Mouse (Mus musculus) lung, adult 2 months (tissue): Measurements from ENCODE around the gene Cfap61. TPM values are rescaled to one million over a fixed set of nuclear protein-coding genes. Genes with fewer than 3 reads are reported as not detected.

Experiments
- DNase-seq: peaks from one replicate; pipeline ENCODE4 v3.0.0; 2022
- H3K4me1 ChIP-seq: fragments of 200-500 bp; 2 replicates; pipeline ENCODE4 v1.6.1; 2011; ENCODE audit warnings: low read length; ENCODE audit not compliant: control insufficient read depth, insufficient read depth
- H3K4me3 ChIP-seq: fragments of 200-500 bp; replicated peaks from 2 replicates; pipeline ENCODE3; 2011; ENCODE audit warnings: low read depth, mild to moderate bottlenecking, control low read depth, low read length; ENCODE audit errors: extremely low read depth
- CTCF ChIP-seq: fragments of 200-500 bp; IDR thresholded peaks from 2 replicates; pipeline ENCODE4 v1.5.1; 2011; ENCODE audit warnings: mild to moderate bottlenecking, low read length, control low read depth; ENCODE audit not compliant: insufficient read depth
- POLR2A ChIP-seq: fragments of 200-500 bp; IDR thresholded peaks from 2 replicates; pipeline ENCODE4 v1.6.1; 2011; ENCODE audit warnings: low read depth, mild to moderate bottlenecking, control low read depth, low read length, borderline replicate concordance; ENCODE audit errors: extremely low read depth
- WGBS: fragments of 180-500 bp; shearing (Covaris S2); methylation state at CpG from one replicate; pipeline ENCODE4 v1.1.7; 2018; 5-methylcytosine and 5-hydroxymethylcytosine counted together
- polyA plus RNA-seq: library from polyadenylated mRNA; depleted of rRNA; stranded (reverse); fragments of >200 nt; gene quantifications from 2 replicates; pipeline ENCODE4 v1.2.3, GENCODE M21; 2012

The Cfap61 gene
- polyA plus RNA-seq, 1 experiment = 6.2 TPM

DNA sequence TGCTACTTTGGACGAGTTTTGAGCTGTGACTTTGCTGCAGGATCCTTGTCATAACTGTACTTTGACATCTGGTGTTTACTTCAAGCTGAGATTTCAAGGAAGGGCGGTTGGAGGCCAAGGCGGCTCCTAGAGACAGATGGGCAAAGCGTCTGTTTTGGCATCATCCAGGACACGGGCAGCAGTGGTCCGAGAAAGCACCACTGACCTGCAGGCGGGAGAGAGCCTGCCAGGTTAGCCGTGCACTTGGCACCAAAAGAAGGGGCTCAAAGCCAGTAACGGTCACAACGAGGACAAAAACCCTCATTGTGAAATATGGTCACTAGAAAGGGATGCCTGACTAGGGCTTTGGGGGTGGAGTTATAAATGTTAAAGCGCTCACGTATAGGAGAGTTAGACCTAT lies 36.2 kb downstream of the Cfap61 start:
- no peak for DNase-seq
- WGBS = 70% methylated on average over 12 of the region's 12 CpGs
- TF ChIP-seq CTCF (no peak), POLR2A (no peak)
- Histone ChIP-seq H3K4me1 (no peaks in the 10 kb centered on the region), H3K4me3 (no peak overlapping the region)

DNA sequence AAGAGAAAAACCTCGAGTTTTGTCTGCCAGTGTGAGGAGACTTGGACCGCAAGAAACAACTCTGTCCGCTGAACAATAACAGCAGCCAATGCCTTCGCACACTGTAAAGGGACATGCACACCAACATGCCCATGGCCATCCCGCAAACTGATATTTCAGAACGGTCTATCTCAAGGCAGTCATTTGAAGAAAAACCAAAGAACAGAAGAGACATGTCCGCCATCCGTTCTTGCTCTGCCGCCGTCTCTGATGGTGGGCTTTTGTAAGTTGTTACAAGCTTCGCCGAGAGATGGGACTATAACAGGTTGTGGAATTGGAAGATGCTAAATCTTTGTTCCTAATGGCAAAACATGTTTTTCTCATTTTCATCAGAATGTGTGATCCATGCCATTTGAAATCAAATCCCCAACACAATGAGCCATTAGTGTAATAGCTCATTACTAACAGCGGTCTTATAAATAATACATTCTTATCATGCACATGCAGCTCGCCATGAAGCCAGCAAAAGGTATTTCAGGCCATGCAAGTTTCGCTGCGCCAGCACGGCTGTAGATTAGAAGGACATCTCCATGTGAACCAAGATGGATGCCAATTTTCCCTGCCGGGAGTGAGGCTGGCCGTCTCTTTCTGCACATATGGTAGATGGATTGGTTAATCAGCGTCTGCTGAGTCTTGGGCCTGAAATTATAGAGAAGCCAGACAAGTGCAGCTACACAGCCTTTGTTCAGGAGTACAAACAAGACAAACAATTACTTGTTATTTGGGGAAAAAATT lies 36.8 kb downstream of the Cfap61 start:
- 91% methylated on average over 20 of the region's 20 CpGs for WGBS
- H3K4me3 ChIP-seq = no peak overlapping the region
- H3K4me1 ChIP-seq = no peaks in the 10 kb centered on the region
- DNase-seq = no peak
- TF ChIP-seq CTCF (no peak), POLR2A (no peak)

- no peak for DNase-seq
- Histone ChIP-seq H3K4me1 (no peaks in the 10 kb centered on the region), H3K4me3 (no peak overlapping the region)
- no peak for TF ChIP-seq CTCF
- no peak for TF ChIP-seq POLR2A
- WGBS = 80% methylated on average over 4 of the region's 4 CpGs
These were observed 38.0 kb downstream of the Cfap61 start for GRCm38 (mm10) chr2:145972571-145972970.

DNA sequence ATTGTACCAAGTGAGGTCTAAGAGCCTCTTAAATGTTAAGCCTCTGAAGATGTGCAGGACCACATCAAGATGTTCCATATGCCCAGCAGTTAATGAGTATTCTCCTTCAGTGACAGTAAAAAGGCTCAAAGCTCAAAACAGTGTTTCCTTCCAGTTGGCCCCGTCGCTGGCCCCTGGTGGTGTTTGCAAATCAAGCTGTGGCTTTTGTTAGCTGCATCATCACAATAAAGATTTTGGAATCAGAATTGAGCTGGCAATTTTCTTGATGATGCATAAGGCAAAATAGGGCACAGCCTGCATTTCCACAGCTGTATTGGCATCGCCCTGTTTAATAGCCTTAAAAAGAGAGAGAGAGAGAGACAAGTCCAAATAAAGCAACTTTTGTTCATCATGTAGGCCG lies 45.0 kb downstream of the Cfap61 start:
- no peak for TF ChIP-seq CTCF
- no peak for TF ChIP-seq POLR2A
- DNase-seq = no peak
- no peak overlapping the region for H3K4me3 ChIP-seq
- H3K4me1 ChIP-seq = no peaks in the 10 kb centered on the region
- 83% methylated on average over 4 of the region's 4 CpGs for WGBS

DNA sequence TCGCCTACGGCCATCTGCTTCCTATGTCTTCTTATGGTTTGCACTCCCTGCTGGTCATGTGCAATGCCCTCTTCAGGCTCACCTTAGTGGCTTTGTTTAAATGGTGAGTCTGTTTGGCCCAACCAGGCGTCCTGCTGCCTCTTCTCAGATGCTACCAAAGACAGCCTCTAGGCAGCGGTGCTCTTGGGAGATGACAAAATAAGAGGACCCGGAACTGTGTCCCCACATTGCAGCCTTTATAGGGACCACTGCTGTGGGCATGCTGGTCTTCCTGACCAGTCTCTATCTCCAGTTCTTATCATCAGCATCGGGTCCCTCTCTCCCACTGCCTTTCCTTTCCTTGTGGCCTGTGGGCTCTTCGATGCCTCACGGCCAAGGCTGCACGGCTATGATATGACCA lies 46.3 kb downstream of the Cfap61 start:
- no peak for DNase-seq
- TF ChIP-seq CTCF = no peak
- no peak for TF ChIP-seq POLR2A
- WGBS = 83% methylated on average over 9 of the region's 9 CpGs

DNA sequence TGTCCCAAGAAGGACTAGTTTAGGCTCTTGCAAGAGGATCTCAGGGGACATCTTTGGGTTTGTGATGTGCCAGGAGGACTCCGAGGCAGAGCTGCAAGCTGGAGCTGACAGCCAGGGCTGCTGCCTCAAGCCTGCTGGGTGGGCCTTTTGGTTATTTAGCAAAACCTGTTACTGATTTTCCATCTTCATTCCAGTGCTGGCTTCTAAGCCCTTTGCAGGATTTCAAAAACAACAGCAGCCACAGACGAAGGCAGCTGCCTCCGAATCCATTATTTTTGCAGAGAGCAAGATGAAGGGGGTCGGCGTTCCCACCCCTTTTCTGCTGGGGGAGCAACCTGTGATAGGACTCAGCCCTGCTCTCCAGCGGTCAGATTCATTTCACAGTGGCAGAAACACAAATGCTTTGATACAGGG lies 47.1 kb downstream of the Cfap61 start:
- Histone ChIP-seq H3K4me1 (no peaks in the 10 kb centered on the region), H3K4me3 (no peak overlapping the region)
- 61% methylated on average over 6 of the region's 6 CpGs for WGBS
- TF ChIP-seq CTCF (no peak), POLR2A (no peak)
- no peak for DNase-seq

More for the DNA sequence above, 46.3 kb downstream of the Cfap61 start:
- Histone ChIP-seq H3K4me3 (no peak overlapping the region), H3K4me1 (no peaks in the 10 kb centered on the region)

GRCm38 (mm10) chr2:145982317-145983045 lies 47.9 kb downstream of the Cfap61 start:
- DNase-seq = no peak
- 72% methylated on average over 9 of the region's 9 CpGs for WGBS
- TF ChIP-seq CTCF (no peak), POLR2A (no peak)
- Histone ChIP-seq H3K4me1 (no peaks in the 10 kb centered on the region), H3K4me3 (no peak overlapping the region)

DNA sequence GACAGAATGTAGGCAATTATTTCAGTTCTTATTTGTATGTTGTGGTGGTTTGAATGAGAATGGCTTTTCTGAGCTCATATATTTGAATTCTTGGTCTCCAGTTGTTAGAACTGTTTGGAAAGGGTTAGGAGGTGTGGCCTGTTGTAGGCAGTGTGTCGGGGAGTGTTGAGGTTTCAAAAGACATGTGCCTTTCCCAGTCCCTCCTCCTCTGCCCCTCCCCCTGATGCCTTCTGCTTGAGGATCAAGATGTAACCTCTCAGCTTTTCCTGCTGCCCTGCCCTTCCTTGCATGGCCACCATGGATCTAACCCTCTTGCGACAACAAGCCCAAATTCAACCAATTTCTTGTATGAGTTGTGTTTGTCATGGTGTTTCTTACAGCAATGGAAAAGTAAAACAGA lies 53.2 kb downstream of the Cfap61 start:
- no peaks in the 10 kb centered on the region for H3K4me1 ChIP-seq
- WGBS = 70% methylated on average over 2 of the region's 2 CpGs
- H3K4me3 ChIP-seq = no peak overlapping the region
- no peak for DNase-seq
- no peak for TF ChIP-seq CTCF
- no peak for TF ChIP-seq POLR2A

DNA sequence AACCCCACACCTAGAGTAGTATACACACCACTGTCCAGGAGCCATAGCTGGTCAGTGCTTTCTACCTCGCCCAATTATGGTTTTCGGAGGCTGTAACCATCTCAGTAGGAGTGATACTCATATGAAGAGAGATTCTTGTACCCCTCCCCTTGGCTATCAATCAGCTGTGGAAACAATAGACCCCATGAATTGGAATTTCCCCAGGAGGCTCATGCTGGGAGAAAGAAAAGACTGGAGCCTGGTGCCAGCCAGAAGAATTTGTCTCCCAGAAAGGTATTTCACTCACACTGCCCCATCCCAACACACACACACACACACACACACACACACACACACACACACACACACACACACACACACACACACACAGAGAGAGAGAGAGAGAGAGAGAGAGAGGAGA lies 55.9 kb downstream of the Cfap61 start:
- no peak for DNase-seq
- Histone ChIP-seq H3K4me1 (no peaks in the 10 kb centered on the region), H3K4me3 (no peak overlapping the region)
- WGBS = 71% methylated on average over 2 of the region's 2 CpGs
- TF ChIP-seq CTCF (no peak), POLR2A (no peak)

- 56% methylated on average over 4 of the region's 4 CpGs for WGBS
- Histone ChIP-seq H3K4me1 (no peaks in the 10 kb centered on the region), H3K4me3 (no peak overlapping the region)
- no peak for TF ChIP-seq POLR2A
- no peak for TF ChIP-seq CTCF
- DNase-seq = no peak
These were observed 61.9 kb downstream of the Cfap61 start for GRCm38 (mm10) chr2:145996472-145996871.
